Mouse (Mus musculus): ENCODE results near the gene 2510009E07Rik.

DNA sequence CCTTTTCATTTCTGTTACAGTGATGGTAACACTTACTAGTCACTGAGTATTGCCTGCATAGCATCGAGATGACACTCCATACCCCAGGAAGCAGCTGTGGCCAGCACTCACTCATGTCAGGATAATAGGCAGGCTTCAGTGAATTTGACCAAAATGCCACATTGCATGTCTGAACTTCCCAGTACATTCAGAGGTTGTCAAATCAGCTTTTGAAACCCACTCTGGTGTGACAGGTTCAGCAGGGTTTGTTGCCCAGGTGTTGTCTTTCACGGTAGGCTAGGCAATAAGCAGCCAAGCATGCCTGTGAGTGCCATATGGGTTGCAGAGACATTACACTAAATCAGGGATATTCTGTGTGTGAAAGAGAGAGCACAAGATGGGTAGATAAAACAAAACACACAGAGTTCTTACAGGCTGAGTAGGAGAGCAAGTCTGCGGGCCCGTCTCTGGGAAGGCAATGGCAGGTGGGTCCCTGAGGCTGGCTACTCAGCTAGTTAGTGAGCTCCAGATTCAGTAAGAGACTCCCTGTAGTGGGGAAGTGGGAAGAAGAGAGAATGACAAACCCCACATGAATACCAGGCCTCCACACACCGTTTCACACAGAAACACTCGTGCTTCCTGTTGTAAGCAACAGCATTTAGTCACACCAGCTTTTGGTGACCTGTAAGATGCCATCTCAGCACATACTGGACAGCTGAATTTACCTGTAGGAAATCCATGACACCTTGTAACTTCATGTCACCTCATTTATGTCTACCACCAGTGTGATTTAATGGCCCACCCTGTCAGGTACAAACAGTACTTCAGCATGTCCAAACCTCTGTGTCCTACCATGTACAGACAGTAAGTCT, 68.5 kb downstream of the 2510009E07Rik start:
- TF ChIP-seq POLR2A (IDR thresholded peaks at IDR 0.05; ENCODE audit: control insufficient read depth, low read depth, low read length): no peak
- no peak for TF ChIP-seq CTCF (IDR thresholded peaks at IDR 0.05; ENCODE audit: control insufficient read depth, insufficient read depth, insufficient replicate concordance, low read depth, low read length)

All from testis, adult 2 months (tissue).